Mouse (Mus musculus): ENCODE measurements around the gene Fyb2. TPM values are rescaled to one million over a fixed set of nuclear protein-coding genes. Genes with fewer than 3 reads are reported as not detected.
"Not testable (repeated sequence)": the region's sequence is repeated elsewhere in the genome, so short reads cannot be mapped to it uniquely, and the experiment has no call there.

Gene Fyb2
- polyA plus RNA-seq, 1 experiment from 2014 or later = 1.8 TPM

DNA sequence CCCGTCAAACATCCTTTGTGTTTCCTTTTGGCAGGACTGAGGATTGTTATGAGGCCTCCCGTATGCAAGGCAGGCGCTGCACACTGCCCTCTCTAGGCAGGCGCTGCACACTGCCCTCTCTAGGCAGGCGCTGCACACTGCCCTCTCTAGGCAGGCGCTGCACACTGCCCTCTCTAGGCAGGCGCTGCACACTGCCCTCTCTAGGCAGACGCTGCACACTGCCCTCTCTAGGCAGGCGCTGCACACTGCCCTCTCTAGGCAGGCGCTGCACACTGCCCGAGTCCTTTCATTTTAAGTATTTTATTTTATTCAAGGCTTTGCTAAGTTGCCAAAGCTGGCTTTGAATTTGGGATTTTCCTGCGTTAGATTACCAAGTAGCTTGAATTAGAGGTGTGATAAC, 91.4 kb downstream of the Fyb2 start:
- not testable (repeated sequence) for H3K9ac ChIP-seq (replicated peaks); H3K9me3 ChIP-seq (ENCODE audit: low read length); ATAC-seq; H3K4me2 ChIP-seq (ENCODE audit: low read depth, low read length); H3K4me1 ChIP-seq (ENCODE audit: insufficient read depth); H3K36me3 ChIP-seq (replicated peaks; ENCODE audit: insufficient read depth, low read length); H3K27ac ChIP-seq (ENCODE audit: low read depth); H3K27me3 ChIP-seq (ENCODE audit: insufficient read depth, low read length); H3K4me3 ChIP-seq (ENCODE audit: low read depth, low read length); DNase-seq
- 84% methylated on average over 12 of the region's 12 CpGs for WGBS (ENCODE audit: insufficient replicate concordance)
- peak; percentile 54 for TF ChIP-seq CTCF (IDR thresholded peaks at IDR 0.05; ENCODE audit: low read depth)

DNA sequence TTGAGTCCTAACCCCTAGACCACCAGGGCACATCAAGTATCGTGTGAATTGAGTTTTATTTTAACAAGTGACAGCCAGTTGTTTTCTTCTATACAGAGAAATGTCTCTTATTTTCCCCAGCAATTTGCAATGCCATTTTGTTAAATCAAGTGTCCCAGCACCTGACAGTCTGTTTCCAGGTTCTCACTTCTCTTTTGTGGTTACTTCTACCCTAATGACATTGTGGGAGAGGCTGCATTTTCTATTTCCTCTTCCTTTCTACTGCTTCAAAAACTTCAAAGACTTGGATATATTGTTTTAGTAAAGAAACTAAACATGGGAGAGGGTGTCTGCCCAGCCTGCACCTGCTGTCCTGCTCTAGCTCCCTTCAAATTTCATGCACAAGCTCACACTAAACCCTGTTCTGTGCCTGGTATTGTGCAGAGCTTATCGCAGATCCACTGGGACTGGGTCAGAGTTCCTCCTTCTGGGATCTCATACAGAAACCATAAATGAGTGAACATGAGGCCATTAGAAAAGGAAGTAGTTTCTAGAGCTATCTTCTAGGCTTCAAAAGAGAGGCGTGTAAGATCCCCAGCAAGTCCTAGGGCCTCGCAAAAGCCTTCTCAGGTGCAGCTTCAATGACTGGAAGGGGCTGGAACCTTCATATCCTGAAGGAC, 94.2 kb downstream of the Fyb2 start:
- Histone ChIP-seq H3K27me3 (ENCODE audit: insufficient read depth, low read length) (no peaks in the 10 kb centered on the region), H3K9me3 (ENCODE audit: low read length) (no peaks in the 10 kb centered on the region), H3K36me3 (replicated peaks; ENCODE audit: insufficient read depth, low read length) (no peaks in the 10 kb centered on the region), H3K27ac (ENCODE audit: low read depth) (no peak overlapping the region), H3K4me2 (ENCODE audit: low read depth, low read length) (no peak overlapping the region), H3K4me3 (ENCODE audit: low read depth, low read length) (no peak overlapping the region), H3K4me1 (ENCODE audit: insufficient read depth) (no peaks in the 10 kb centered on the region), H3K9ac (replicated peaks) (no peak overlapping the region)
- DNase-seq = no peak
- TF ChIP-seq CTCF (IDR thresholded peaks at IDR 0.05; ENCODE audit: low read depth) (no peak), EP300 (IDR thresholded peaks at IDR 0.05; ENCODE audit: low read depth) (no peak)
- ATAC-seq = no peak
- WGBS (ENCODE audit: insufficient replicate concordance) = 44% methylated on average over 4 of the region's 4 CpGs

DNA sequence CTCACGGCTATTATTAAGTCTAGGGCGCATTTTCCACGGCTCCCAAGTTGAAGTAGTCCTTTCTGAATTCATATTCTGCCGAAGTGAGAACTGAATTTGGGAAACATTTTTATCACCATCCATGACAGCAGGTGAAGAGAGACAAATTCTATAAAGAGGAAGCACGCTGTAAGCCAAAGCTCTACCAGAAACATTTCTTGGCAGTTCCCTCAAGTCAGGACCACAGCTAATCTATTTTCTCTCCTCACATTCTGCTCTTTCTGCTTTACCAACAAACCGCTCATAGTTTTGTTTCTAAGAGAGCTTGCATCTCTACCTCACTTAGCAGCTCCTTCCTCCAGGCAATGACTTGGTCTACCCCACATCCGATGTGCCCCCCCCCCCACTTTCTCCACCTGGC, 100.5 kb downstream of the Fyb2 start:
- Histone ChIP-seq H3K4me2 (ENCODE audit: low read depth, low read length) (no peak overlapping the region), H3K9me3 (ENCODE audit: low read length) (no peaks in the 10 kb centered on the region), H3K27ac (ENCODE audit: low read depth) (no peak overlapping the region), H3K4me1 (ENCODE audit: insufficient read depth) (no peaks in the 10 kb centered on the region), H3K9ac (replicated peaks) (no peak overlapping the region), H3K4me3 (ENCODE audit: low read depth, low read length) (no peak overlapping the region), H3K36me3 (replicated peaks; ENCODE audit: insufficient read depth, low read length) (no peaks in the 10 kb centered on the region), H3K27me3 (ENCODE audit: insufficient read depth, low read length) (no peaks in the 10 kb centered on the region)
- DNase-seq = no peak
- TF ChIP-seq CTCF (IDR thresholded peaks at IDR 0.05; ENCODE audit: low read depth) (no peak), EP300 (IDR thresholded peaks at IDR 0.05; ENCODE audit: low read depth) (no peak)
- 83% methylated on average over 7 of the region's 7 CpGs for WGBS (ENCODE audit: insufficient replicate concordance)
- no peak for ATAC-seq

DNA sequence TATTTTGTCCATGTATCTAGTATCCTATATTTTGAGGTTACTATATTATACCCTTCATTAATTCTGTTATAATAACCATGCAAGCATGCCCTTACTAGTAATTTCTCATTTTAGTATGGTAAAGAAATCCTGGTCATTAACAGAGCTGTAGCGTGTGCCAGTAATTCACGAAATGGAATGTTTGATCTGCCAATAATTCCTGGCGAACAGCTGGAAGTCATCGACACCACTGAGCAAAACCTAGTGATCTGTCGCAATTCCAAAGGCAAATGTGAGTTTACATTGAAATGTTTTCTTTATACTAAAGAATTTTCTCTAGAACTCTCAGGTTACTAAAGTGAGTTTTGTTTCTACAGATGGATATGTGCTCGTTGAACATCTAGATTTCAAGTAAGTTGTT, 102.2 kb downstream of the Fyb2 start:
- Histone ChIP-seq H3K27me3 (ENCODE audit: insufficient read depth, low read length) (no peaks in the 10 kb centered on the region), H3K4me3 (ENCODE audit: low read depth, low read length) (no peak overlapping the region), H3K4me2 (ENCODE audit: low read depth, low read length) (no peak overlapping the region), H3K9me3 (ENCODE audit: low read length) (no peaks in the 10 kb centered on the region), H3K27ac (ENCODE audit: low read depth) (no peak overlapping the region), H3K36me3 (replicated peaks; ENCODE audit: insufficient read depth, low read length) (no peaks in the 10 kb centered on the region), H3K4me1 (ENCODE audit: insufficient read depth) (no peaks in the 10 kb centered on the region), H3K9ac (replicated peaks) (no peak overlapping the region)
- ATAC-seq (no peak), DNase-seq (no peak)
- 77% methylated on average over 6 of the region's 6 CpGs for WGBS (ENCODE audit: insufficient replicate concordance)
- TF ChIP-seq CTCF (IDR thresholded peaks at IDR 0.05; ENCODE audit: low read depth) = no peak
- no peak for TF ChIP-seq EP300 (IDR thresholded peaks at IDR 0.05; ENCODE audit: low read depth)

DNA sequence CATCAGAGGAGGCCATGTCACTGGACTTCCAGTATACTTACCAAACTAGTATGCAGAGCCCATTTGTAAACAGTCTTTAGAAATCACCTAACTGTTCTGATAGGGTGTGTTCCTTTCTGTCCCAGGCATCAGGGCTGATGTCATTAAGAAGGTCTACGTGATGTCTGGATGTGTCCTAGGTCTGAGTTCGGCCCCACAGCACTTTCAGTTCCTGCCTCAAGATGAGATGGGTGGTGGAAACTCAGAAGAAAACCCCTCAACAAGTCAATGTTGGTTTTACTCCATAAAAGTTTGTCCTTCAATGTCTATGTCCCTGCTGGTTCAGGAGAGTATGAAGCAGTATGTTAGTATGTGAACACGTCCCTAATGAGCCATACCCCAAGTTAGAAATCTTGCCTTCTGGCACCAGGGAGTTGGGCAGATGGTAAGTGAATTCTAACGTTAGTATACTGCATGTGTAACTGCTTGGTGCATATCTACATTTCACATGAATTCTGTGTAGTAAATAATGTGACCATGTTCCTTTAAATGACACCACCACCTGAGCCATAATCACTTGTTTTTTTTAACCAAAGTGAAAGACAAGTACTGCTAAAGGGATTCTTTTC, 102.9 kb downstream of the Fyb2 start:
- Histone ChIP-seq H3K36me3 (replicated peaks; ENCODE audit: insufficient read depth, low read length) (no peaks in the 10 kb centered on the region), H3K27ac (ENCODE audit: low read depth) (no peak overlapping the region), H3K4me1 (ENCODE audit: insufficient read depth) (no peaks in the 10 kb centered on the region), H3K4me2 (ENCODE audit: low read depth, low read length) (no peak overlapping the region), H3K9ac (replicated peaks) (no peak overlapping the region), H3K4me3 (ENCODE audit: low read depth, low read length) (no peak overlapping the region), H3K9me3 (ENCODE audit: low read length) (no peaks in the 10 kb centered on the region), H3K27me3 (ENCODE audit: insufficient read depth, low read length) (no peaks in the 10 kb centered on the region)
- ATAC-seq (no peak), DNase-seq (no peak)
- TF ChIP-seq CTCF (IDR thresholded peaks at IDR 0.05; ENCODE audit: low read depth) (no peak), EP300 (IDR thresholded peaks at IDR 0.05; ENCODE audit: low read depth) (no peak)
- 64% methylated on average over 4 of the region's 4 CpGs for WGBS (ENCODE audit: insufficient replicate concordance)

DNA sequence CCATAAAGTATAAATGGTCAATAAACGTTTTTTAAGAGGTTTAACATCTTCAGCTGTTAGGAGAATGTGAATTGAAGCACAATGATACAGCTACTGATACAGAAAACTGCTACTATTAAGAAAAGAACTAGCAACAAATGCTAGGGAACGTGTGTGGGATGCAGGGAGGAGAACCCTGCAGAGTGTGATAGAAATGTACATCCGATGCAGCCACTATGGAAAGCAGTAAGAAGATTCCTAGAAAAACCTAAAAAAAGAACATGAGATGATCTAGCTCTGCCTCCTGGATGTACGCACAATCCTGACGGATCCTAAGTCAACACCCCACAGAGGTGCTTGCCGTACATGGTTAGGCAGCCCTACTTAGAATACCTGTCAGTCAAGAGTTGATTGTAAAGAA, 114.0 kb downstream of the Fyb2 start:
- Histone ChIP-seq H3K4me2 (ENCODE audit: low read depth, low read length) (no peak overlapping the region), H3K27me3 (ENCODE audit: insufficient read depth, low read length) (no peaks in the 10 kb centered on the region), H3K4me1 (ENCODE audit: insufficient read depth) (no peaks in the 10 kb centered on the region), H3K27ac (ENCODE audit: low read depth) (no peak overlapping the region), H3K9me3 (ENCODE audit: low read length) (no peaks in the 10 kb centered on the region), H3K36me3 (replicated peaks; ENCODE audit: insufficient read depth, low read length) (no peaks in the 10 kb centered on the region), H3K4me3 (ENCODE audit: low read depth, low read length) (no peak overlapping the region), H3K9ac (replicated peaks) (no peak overlapping the region)
- WGBS (ENCODE audit: insufficient replicate concordance) = 72% methylated on average over 6 of the region's 6 CpGs
- no peak for DNase-seq
- no peak for ATAC-seq
- TF ChIP-seq CTCF (IDR thresholded peaks at IDR 0.05; ENCODE audit: low read depth) (no peak), EP300 (IDR thresholded peaks at IDR 0.05; ENCODE audit: low read depth) (no peak)

Measured in liver, postnatal 0 days (tissue).